In genomic region chr1:25510321-25511055, GRCm38 (mm10) we compare ENCODE assay signal across 8 mouse cellular contexts.
DNase-seq lines count a peak whose midpoint lies in the region; ATAC-seq and TF ChIP-seq lines count a peak whose summit lies in the region.

No protein-coding gene starts in this region.

- in situ Hi-C loops in ES-E14 (cut with MboI; ENCODE audit: low sequenced_read_pairs in 2 of 2, unreplicated experiment in 2 of 2): no loop called here

- H3K4me1 ChIP-seq in ES-E14 (ENCODE audit: control insufficient read depth in 2 of 2, insufficient read depth in 2 of 2, low read length in 2 of 2, poor library complexity in 1 of 2): no peaks in the 10 kb centered on the region
- no peaks in the 10 kb centered on the region for H3K4me1 ChIP-seq in hindbrain, embryonic 16.5 days (ENCODE audit: control insufficient read depth, insufficient read depth, low read depth, low read length)

- no peak overlapping the region for H3K4me3 ChIP-seq in ES-E14 (ENCODE audit: insufficient read depth in 1 of 2, low read depth in 1 of 2, low read length in 2 of 2, poor library complexity in 1 of 2, severe bottlenecking in 1 of 2)
- H3K4me3 ChIP-seq in hindbrain, embryonic 16.5 days (ENCODE audit: low read length): no peak overlapping the region

- peak; percentile 65 for ATAC-seq in hindbrain, embryonic 16.5 days

- no peaks in the 10 kb centered on the region for H3K9me3 ChIP-seq in ES-E14 (ENCODE audit: control insufficient read depth, insufficient read depth, low read depth, low read length)
- H3K9me3 ChIP-seq in hindbrain, embryonic 16.5 days (ENCODE audit: control insufficient read depth, low read length): no peaks in the 10 kb centered on the region

- no peak overlapping the region for H3K9ac ChIP-seq in ES-E14 (ENCODE audit: insufficient read depth, low read depth, low read length, poor library complexity, severe bottlenecking)
- H3K9ac ChIP-seq in hindbrain, embryonic 16.5 days (ENCODE audit: low read depth, low read length): no peak overlapping the region

- no peak overlapping the region for H3K27ac ChIP-seq in ES-E14 (ENCODE audit: insufficient read depth, low read depth, low read length, poor library complexity, severe bottlenecking)
- H3K27ac ChIP-seq in hindbrain, embryonic 16.5 days (ENCODE audit: low read depth, low read length): no peak overlapping the region

- no peaks in the 10 kb centered on the region for H3K36me3 ChIP-seq in ES-E14 (ENCODE audit: control insufficient read depth, insufficient read depth, low read length, poor library complexity, severe bottlenecking)
- no peaks in the 10 kb centered on the region for H3K36me3 ChIP-seq in hindbrain, embryonic 16.5 days (ENCODE audit: control insufficient read depth, insufficient read depth, low read length)

- intact Hi-C loops in heart, postnatal 10 days (cut with DNase I): loop anchor here (5.0 to 10.0 kb wide), 2 partner anchors 107 to 314 kb away; partner anchors contain the start of gene Adgrb3
- intact Hi-C loops in heart, postnatal 25 days (cut with DNase I): loop anchor here (2.0 kb wide), 1 partner anchor 106 kb away; no protein-coding TSS in a partner anchor

- H3K4me2 ChIP-seq in hindbrain, embryonic 16.5 days (ENCODE audit: low read length): no peak overlapping the region

- peak; percentile 17 to 24 for DNase-seq in heart, postnatal 10 days
- DNase-seq in heart, postnatal 25 days (ENCODE audit: low spot score): no peak
- DNase-seq in ES-E14 (ENCODE audit: low read depth, low spot score): peak; percentile 24
- peak; percentile 65 to 76 for DNase-seq in cerebellum, postnatal 10 days
- DNase-seq in retina, embryonic 14.5 days (ENCODE audit: low spot score): peak; percentile 77
- DNase-seq in right cerebral cortex, postnatal 4 days: no peak
- no peak for DNase-seq in urinary bladder, postnatal 10 days (ENCODE audit: low spot score)

- 64% methylated on average over 10 of the region's 10 CpGs for WGBS in hindbrain, embryonic 16.5 days

- H3K27me3 ChIP-seq in hindbrain, embryonic 16.5 days (replicated peaks; ENCODE audit: control insufficient read depth, insufficient read depth, low read length): no peaks in the 10 kb centered on the region

TF ChIP-seq in ES-E14, 5 proteins besides CTCF, POLR2A, EP300 and RAD21:
- TF ChIP-seq ZNF384 (IDR thresholded peaks at IDR 0.05; ENCODE audit: low read depth, low read length) (no peak), ZC3H11A (IDR thresholded peaks at IDR 0.05; ENCODE audit: borderline replicate concordance, low read depth, low read length) (peak; percentile 20; the same call in 1 of the 2 replicates), CHD2 (IDR thresholded peaks at IDR 0.05; ENCODE audit: low read depth, low read length) (no peak)
TF ChIP-seq in ES-E14: peak in this region for 1.

Comparison
In these comparisons a context has a peak if more than half of its experiments do, and no peak if none do; other contexts are left out.
1. DNase-seq: peak in heart, postnatal 10 days (2 of 2), ES-E14 (single experiment), cerebellum, postnatal 10 days (2 of 2) and retina, embryonic 14.5 days (single experiment); none in heart, postnatal 25 days (single experiment), right cerebral cortex, postnatal 4 days (single experiment) and urinary bladder, postnatal 10 days (single experiment).